Mouse (Mus musculus): ENCODE measurements around the gene Nrp2. TPM values are rescaled to one million over a fixed set of nuclear protein-coding genes. Genes with fewer than 3 reads are reported as not detected.
A peak's percentile ranks its signal among the peaks of the same experiment; 100 is the strongest.

The Nrp2 gene
- total RNA-seq, 2 experiments from 2014 or later, result 43.2 to 58.5 TPM

GRCm38 (mm10) chr1:62821509-62822398 lies 118.7 kb downstream of the Nrp2 start:
- DNase-seq, result no peak

GRCm38 (mm10) chr1:62823549-62824195 lies 120.6 kb downstream of the Nrp2 start:
- DNase-seq, result peak; percentile 72

GRCm38 (mm10) chr1:62825822-62826765 lies 123.0 kb downstream of the Nrp2 start:
- DNase-seq, result no peak

GRCm38 (mm10) chr1:62827316-62827715 lies 124.2 kb downstream of the Nrp2 start:
- peak; percentile 24 for DNase-seq

- DNase-seq, result no peak
These were observed 125.1 kb downstream of the Nrp2 start for GRCm38 (mm10) chr1:62828156-62828555.

- peak; percentile 12 for DNase-seq
These were observed 126.8 kb downstream of the Nrp2 start for GRCm38 (mm10) chr1:62829690-62830417.

- no peak for DNase-seq
These were observed 127.3 kb downstream of the Nrp2 start for GRCm38 (mm10) chr1:62830418-62830769.

GRCm38 (mm10) chr1:62831725-62832455 lies 128.8 kb downstream of the Nrp2 start:
- no peak for DNase-seq

- DNase-seq, result no peak
These were observed 130.3 kb downstream of the Nrp2 start for GRCm38 (mm10) chr1:62833356-62833755.

- no peak for DNase-seq
These were observed 131.5 kb downstream of the Nrp2 start for GRCm38 (mm10) chr1:62834443-62835185.

GRCm38 (mm10) chr1:62838083-62838482 lies 135.0 kb downstream of the Nrp2 start:
- DNase-seq, result no peak

GRCm38 (mm10) chr1:62838631-62839030 lies 135.5 kb downstream of the Nrp2 start:
- no peak for DNase-seq

GRCm38 (mm10) chr1:62843215-62843614 lies 140.1 kb downstream of the Nrp2 start:
- peak; percentile 19 for DNase-seq

GRCm38 (mm10) chr1:62850990-62851940 lies 148.2 kb downstream of the Nrp2 start:
- DNase-seq, result no peak

- DNase-seq, result no peak
These were observed 150.3 kb downstream of the Nrp2 start for GRCm38 (mm10) chr1:62853362-62853761.

GRCm38 (mm10) chr1:62853996-62854395 lies 150.9 kb downstream of the Nrp2 start:
- DNase-seq, result no peak

GRCm38 (mm10) chr1:62859098-62859497 lies 156.0 kb downstream of the Nrp2 start:
- peak; percentile 9 for DNase-seq

- no peak for DNase-seq
These were observed 156.6 kb downstream of the Nrp2 start for GRCm38 (mm10) chr1:62859556-62860300.
